Mouse (Mus musculus) heart, embryonic 16.5 days (tissue): ENCODE results near the gene Ppp2ca. TPM values are rescaled to one million over a fixed set of nuclear protein-coding genes. Genes with fewer than 3 reads are reported as not detected.

Experiments used
- ATAC-seq: fragments of 200-750 bp; cut with Nextera tagmentation; replicated peaks from 2 replicates; pipeline ENCODE4 v1.8.0; 2017; ENCODE audit warnings: moderate number of reproducible peaks; ENCODE audit not compliant: insufficient read depth, low FRiP score; ENCODE audit errors: extremely low read depth
- H3K27ac ChIP-seq: fragments of 300-500 bp; sonication (generic); 2 replicates; pipeline ENCODE4 v1.5.1; 2014; ENCODE audit warnings: mild to moderate bottlenecking, low read length, control low read depth, moderate library complexity
- H3K27me3 ChIP-seq: fragments of 300-500 bp; sonication (generic); 2 replicates; pipeline ENCODE4 v1.6.1; 2014; ENCODE audit warnings: low read length, mixed read lengths; ENCODE audit not compliant: control insufficient read depth, insufficient read depth
- H3K36me3 ChIP-seq: fragments of 300-500 bp; sonication (generic); 2 replicates; pipeline ENCODE4 v1.6.1; 2014; ENCODE audit not compliant: control insufficient read depth, insufficient read depth
- H3K4me1 ChIP-seq: fragments of 300-500 bp; sonication (generic); 2 replicates; pipeline ENCODE4 v1.6.1; 2014; ENCODE audit warnings: low read length, mixed read lengths; ENCODE audit not compliant: control insufficient read depth, insufficient read depth
- H3K4me2 ChIP-seq: fragments of 300-500 bp; sonication (generic); 2 replicates; pipeline ENCODE4 v1.6.1; 2014; ENCODE audit warnings: low read depth, mild to moderate bottlenecking, control low read depth, low read length
- H3K4me3 ChIP-seq: fragments of 300-500 bp; sonication (generic); 2 replicates; pipeline ENCODE4 v1.5.1; 2014; ENCODE audit warnings: mild to moderate bottlenecking, control low read depth, low read length
- H3K9ac ChIP-seq: fragments of 300-500 bp; sonication (generic); 2 replicates; pipeline ENCODE4 v1.6.1; 2014; ENCODE audit warnings: low read length, control low read depth
- H3K9me3 ChIP-seq: fragments of 300-500 bp; sonication (generic); replicated peaks from 2 replicates; pipeline ENCODE4 v1.6.1; 2016; ENCODE audit warnings: low read length; ENCODE audit not compliant: control insufficient read depth
- WGBS: fragments of 180-500 bp; shearing (Covaris S2); extraction: QIAGEN DNeasy Blood & Tissue Kit; methylation state at CpG from one replicate; pipeline ENCODE4 v1.1.7; 2014; 5-methylcytosine and 5-hydroxymethylcytosine counted together
- polyA plus RNA-seq: library from polyadenylated mRNA; unstranded; fragments of >200 nt; fragmentation: Nextera tagmentation; extraction: Ambion mirVana; gene quantifications from 2 replicates; pipeline ENCODE4 v1.2.1, GENCODE M21; 2015

The Ppp2ca gene
- polyA plus RNA-seq, 1 experiment from 2014 or later, result 71.3 TPM

GRCm38 (mm10) chr11:52085857-52086203 lies 12.7 kb upstream of the Ppp2ca start:
- Histone ChIP-seq H3K27me3 (no peaks in the 10 kb centered on the region), H3K4me1 (peaks cover 25% of the 10 kb centered on the region), H3K9me3 (no peaks in the 10 kb centered on the region), H3K36me3 (no peaks in the 10 kb centered on the region), H3K9ac (peak overlapping the region; percentile 63), H3K27ac (peak overlapping the region; percentile 88), H3K4me3 (no peak overlapping the region), H3K4me2 (peak overlapping the region; percentile 46)
- 56% methylated on average over 4 of the region's 4 CpGs for WGBS
- no peak for ATAC-seq

GRCm38 (mm10) chr11:52086204-52086864 lies 12.1 kb upstream of the Ppp2ca start:
- 34% methylated on average over 9 of the region's 9 CpGs for WGBS
- H3K9me3 ChIP-seq, result no peaks in the 10 kb centered on the region

GRCm38 (mm10) chr11:52089291-52089690 lies 9.2 kb upstream of the Ppp2ca start:
- Histone ChIP-seq H3K4me2 (peak overlapping the region; percentile 33), H3K36me3 (no peaks in the 10 kb centered on the region), H3K4me3 (no peak overlapping the region), H3K4me1 (peaks cover 25% of the 10 kb centered on the region), H3K27me3 (no peaks in the 10 kb centered on the region), H3K9me3 (no peaks in the 10 kb centered on the region), H3K27ac (peak overlapping the region; percentile 2), H3K9ac (0 out of 2 replicates have a peak overlapping the region, but pooled peaks have one; percentile 1)
- WGBS, result 42% methylated on average over 8 of the region's 8 CpGs
- ATAC-seq, result no peak

More at GRCm38 (mm10) chr11:52086204-52086864, 12.1 kb upstream of the Ppp2ca start:
- Histone ChIP-seq H3K27ac (peak overlapping the region; percentile 88), H3K4me3 (no peak overlapping the region), H3K4me1 (peaks cover 25% of the 10 kb centered on the region), H3K9ac (peak overlapping the region; percentile 63), H3K36me3 (no peaks in the 10 kb centered on the region), H3K27me3 (no peaks in the 10 kb centered on the region), H3K4me2 (peak overlapping the region; percentile 46)
- no peak for ATAC-seq

- Histone ChIP-seq H3K9me3 (no peaks in the 10 kb centered on the region), H3K9ac (no peak overlapping the region), H3K4me1 (peaks cover 19% of the 10 kb centered on the region), H3K36me3 (no peaks in the 10 kb centered on the region), H3K27ac (no peak overlapping the region), H3K4me2 (no peak overlapping the region), H3K4me3 (no peak overlapping the region), H3K27me3 (no peaks in the 10 kb centered on the region)
- WGBS, result 84% methylated on average over 9 of the region's 9 CpGs
- ATAC-seq, result no peak
These were observed 7.2 kb upstream of the Ppp2ca start for GRCm38 (mm10) chr11:52091261-52091660.

GRCm38 (mm10) chr11:52094568-52094967 lies 3.9 kb upstream of the Ppp2ca start:
- H3K27ac ChIP-seq, result peak overlapping the region; percentile 24; the same call in 1 of the 2 replicates
- ATAC-seq, result no peak
- H3K4me2 ChIP-seq, result no peak overlapping the region
- H3K4me1 ChIP-seq, result peaks cover 13% of the 10 kb centered on the region
- H3K9me3 ChIP-seq, result no peaks in the 10 kb centered on the region
- WGBS, result 65% methylated on average over 5 of the region's 5 CpGs
- no peak overlapping the region for H3K9ac ChIP-seq
- H3K4me3 ChIP-seq, result no peak overlapping the region
- no peaks in the 10 kb centered on the region for H3K27me3 ChIP-seq
- H3K36me3 ChIP-seq, result no peaks in the 10 kb centered on the region

GRCm38 (mm10) chr11:52097016-52097415 lies 1.5 kb upstream of the Ppp2ca start:
- no peak for ATAC-seq
- WGBS, result 63% methylated on average over 3 of the region's 3 CpGs
- no peak overlapping the region for H3K4me2 ChIP-seq
- no peaks in the 10 kb centered on the region for H3K9me3 ChIP-seq
- H3K27ac ChIP-seq, result no peak overlapping the region; the same call in none of the 2 replicates
- no peak overlapping the region for H3K9ac ChIP-seq
- no peaks in the 10 kb centered on the region for H3K27me3 ChIP-seq
- H3K36me3 ChIP-seq, result no peaks in the 10 kb centered on the region
- no peak overlapping the region for H3K4me3 ChIP-seq
- H3K4me1 ChIP-seq, result peaks cover 30% of the 10 kb centered on the region

GRCm38 (mm10) chr11:52097596-52097995 lies 885 bp upstream of the Ppp2ca start:
- Histone ChIP-seq H3K36me3 (no peaks in the 10 kb centered on the region), H3K4me1 (peaks cover 33% of the 10 kb centered on the region), H3K4me2 (peak overlapping the region; percentile 84), H3K9me3 (no peaks in the 10 kb centered on the region), H3K9ac (no peak overlapping the region; the same call in 1 of the 2 replicates), H3K27ac (peak overlapping the region; percentile 96), H3K27me3 (no peaks in the 10 kb centered on the region), H3K4me3 (peak overlapping the region; percentile 42; the same call in 1 of the 2 replicates)
- ATAC-seq, result no peak
- 77% methylated on average over 2 of the region's 2 CpGs for WGBS

- Histone ChIP-seq H3K36me3 (no peaks in the 10 kb centered on the region), H3K9ac (peak overlapping the region; percentile 97), H3K9me3 (no peaks in the 10 kb centered on the region), H3K4me3 (peak overlapping the region; percentile 77), H3K27ac (peak overlapping the region; percentile 97), H3K4me1 (peaks cover 45% of the 10 kb centered on the region), H3K27me3 (no peaks in the 10 kb centered on the region), H3K4me2 (peak overlapping the region; percentile 83)
- under 1% methylated on average over 70 of the region's 72 CpGs for WGBS
- ATAC-seq, result peak; percentile 76
These were observed 715 bp downstream of the Ppp2ca start for GRCm38 (mm10) chr11:52099031-52099761.

GRCm38 (mm10) chr11:52099771-52100219 lies 1.3 kb downstream of the Ppp2ca start:
- H3K9me3 ChIP-seq, result no peaks in the 10 kb centered on the region
- H3K27ac ChIP-seq, result peak overlapping the region; percentile 97
- H3K36me3 ChIP-seq, result no peaks in the 10 kb centered on the region
- H3K4me3 ChIP-seq, result peak overlapping the region; percentile 77
- peak overlapping the region; percentile 97 for H3K9ac ChIP-seq
- H3K4me2 ChIP-seq, result peak overlapping the region; percentile 83
- no peak for ATAC-seq
- no peaks in the 10 kb centered on the region for H3K27me3 ChIP-seq
- WGBS, result 2% methylated on average over 7 of the region's 7 CpGs
- peaks cover 51% of the 10 kb centered on the region for H3K4me1 ChIP-seq
